ENCODE assay signal across 19 mouse cellular contexts in genomic region chr1:91088941-91089340, GRCm38 (mm10). TPM values are rescaled to one million over a fixed set of nuclear protein-coding genes. Genes with fewer than 3 reads are reported as not detected.
DNase-seq lines count a peak whose midpoint lies in the region; ATAC-seq lines count a peak whose summit lies in the region.
"Had no signal": no experiment of that assay in that cellular context is flagged by ENCODE, and none has a peak within 500 bp of the region (broad histone marks: within the 10 kb centered on the region; RNA-seq: fewer than 3 reads in every experiment).

No protein-coding gene starts in this region.

- no peak overlapping the region for H3K9ac ChIP-seq in heart, embryonic 13.5 days
- H3K9ac ChIP-seq in embryonic facial prominence, embryonic 13.5 days: no peak overlapping the region
- H3K9ac ChIP-seq: forebrain, postnatal 0 days; hindbrain, embryonic 15.5 days; liver, postnatal 0 days; midbrain, embryonic 12.5 days had no signal

- H3K4me2 ChIP-seq in heart, embryonic 13.5 days: no peak overlapping the region
- H3K4me2 ChIP-seq in embryonic facial prominence, embryonic 13.5 days: no peak overlapping the region
- H3K4me2 ChIP-seq: hindbrain, embryonic 15.5 days; midbrain, embryonic 12.5 days had no signal

- no peak for ATAC-seq in heart, embryonic 13.5 days (ENCODE audit: extremely low read depth, insufficient number of reproducible peaks, low FRiP score, low TSS enrichment)
- ATAC-seq in embryonic facial prominence, embryonic 13.5 days (ENCODE audit: insufficient number of reproducible peaks, insufficient read depth, low FRiP score, low TSS enrichment, low read depth): no peak
- no peak for ATAC-seq in inflammation-experienced regulatory T-cells, adult 6 months
- ATAC-seq: forebrain, postnatal 0 days; liver, postnatal 0 days had no signal

- peaks cover 65% of the 10 kb centered on the region for H3K36me3 ChIP-seq in heart, embryonic 13.5 days
- H3K36me3 ChIP-seq in embryonic facial prominence, embryonic 13.5 days: no peaks in the 10 kb centered on the region
- no peaks in the 10 kb centered on the region for H3K36me3 ChIP-seq in limb, embryonic 10.5 days
- H3K36me3 ChIP-seq: hindbrain, embryonic 15.5 days; midbrain, embryonic 12.5 days had no signal

- H3K4me3 ChIP-seq in heart, embryonic 13.5 days: no peak overlapping the region
- no peak overlapping the region for H3K4me3 ChIP-seq in embryonic facial prominence, embryonic 13.5 days
- no peak overlapping the region for H3K4me3 ChIP-seq in limb, embryonic 10.5 days
- H3K4me3 ChIP-seq: hindbrain, embryonic 15.5 days; midbrain, embryonic 12.5 days had no signal

- H3K4me1 ChIP-seq in heart, embryonic 13.5 days: peaks cover 86% of the 10 kb centered on the region
- H3K4me1 ChIP-seq in embryonic facial prominence, embryonic 13.5 days: peaks cover 34% of the 10 kb centered on the region
- peaks cover 36% of the 10 kb centered on the region for H3K4me1 ChIP-seq in limb, embryonic 10.5 days

- 0 out of 2 replicates have a peak overlapping the region, but pooled peaks have one; percentile 26 for H3K27ac ChIP-seq in heart, embryonic 13.5 days (replicated peaks)
- peak overlapping the region; percentile 58; the same call in 1 of the 2 replicates for H3K27ac ChIP-seq in embryonic facial prominence, embryonic 13.5 days
- H3K27ac ChIP-seq in limb, embryonic 10.5 days: peak overlapping the region; percentile 25; the same call in 1 of the 2 replicates
- H3K27ac ChIP-seq: hindbrain, embryonic 15.5 days; midbrain, embryonic 12.5 days had no signal

- H3K27me3 ChIP-seq in heart, embryonic 13.5 days (replicated peaks): no peaks in the 10 kb centered on the region
- no peaks in the 10 kb centered on the region for H3K27me3 ChIP-seq in embryonic facial prominence, embryonic 13.5 days
- no peaks in the 10 kb centered on the region for H3K27me3 ChIP-seq in limb, embryonic 10.5 days (ENCODE audit: low read depth, poor library complexity, severe bottlenecking)
- H3K27me3 ChIP-seq: CH12.LX; hindbrain, embryonic 15.5 days; midbrain, embryonic 12.5 days had no signal

- 70% methylated on average over 8 of the region's 8 CpGs for WGBS in heart, embryonic 13.5 days
- 75% methylated on average over 8 of the region's 8 CpGs for WGBS in embryonic facial prominence, embryonic 13.5 days
- 84% methylated on average over 8 of the region's 8 CpGs for WGBS in limb, embryonic 10.5 days

- no peak for DNase-seq in heart, adult 11 months
- DNase-seq in kidney, adult 9 months: peak; percentile 47
- no peak for DNase-seq in kidney, postnatal 4 days
- no peak for DNase-seq in limb, embryonic 10.5 days (ENCODE audit: low spot score)
- DNase-seq: cerebellum, adult 2 months; cerebellum, postnatal 36 days; forebrain, postnatal 0 days; heart, postnatal 36 days; liver, postnatal 0 days; lung, postnatal 10 days; retina, postnatal 1 day; right cerebral cortex, postnatal 4 days had no signal

- H3K9me3 ChIP-seq in heart, embryonic 13.5 days: no peaks in the 10 kb centered on the region
- no peaks in the 10 kb centered on the region for H3K9me3 ChIP-seq in embryonic facial prominence, embryonic 13.5 days
- H3K9me3 ChIP-seq in limb, embryonic 10.5 days (replicated peaks): no peaks in the 10 kb centered on the region
- H3K9me3 ChIP-seq: hindbrain, embryonic 15.5 days; midbrain, embryonic 12.5 days had no signal

RNA-seq across cellular contexts. Expression of gene Rbm44, which starts 55.9 kb away (rescaled TPM):
- 2.1 and 2.3 TPM in 2 replicates for polyA plus RNA-seq in heart, embryonic 13.5 days (2015; fragmentation: Nextera tagmentation; extraction: Ambion mirVana)
- polyA plus RNA-seq in embryonic facial prominence, embryonic 13.5 days (2015; fragmentation: Nextera tagmentation; extraction: Ambion mirVana): 0.80 and 1.1 TPM in 2 replicates
- polyA plus RNA-seq in limb, embryonic 10.5 days (2016; fragmentation: Nextera tagmentation; extraction: Ambion mirVana): 0.53 and 0.68 TPM in 2 replicates
- polyA plus RNA-seq in inflammation-experienced regulatory T-cells, adult 6 months (2017; shearing (Covaris generic)): 1 to 10 TPM in 2 of 3 experiments, not detected in 1; 1.3 to 8.0 TPM
- polyA plus RNA-seq: liver, adult 2 months had no signal
